ENCODE assay signal across 8 mouse cellular contexts in the genomic region with DNA sequence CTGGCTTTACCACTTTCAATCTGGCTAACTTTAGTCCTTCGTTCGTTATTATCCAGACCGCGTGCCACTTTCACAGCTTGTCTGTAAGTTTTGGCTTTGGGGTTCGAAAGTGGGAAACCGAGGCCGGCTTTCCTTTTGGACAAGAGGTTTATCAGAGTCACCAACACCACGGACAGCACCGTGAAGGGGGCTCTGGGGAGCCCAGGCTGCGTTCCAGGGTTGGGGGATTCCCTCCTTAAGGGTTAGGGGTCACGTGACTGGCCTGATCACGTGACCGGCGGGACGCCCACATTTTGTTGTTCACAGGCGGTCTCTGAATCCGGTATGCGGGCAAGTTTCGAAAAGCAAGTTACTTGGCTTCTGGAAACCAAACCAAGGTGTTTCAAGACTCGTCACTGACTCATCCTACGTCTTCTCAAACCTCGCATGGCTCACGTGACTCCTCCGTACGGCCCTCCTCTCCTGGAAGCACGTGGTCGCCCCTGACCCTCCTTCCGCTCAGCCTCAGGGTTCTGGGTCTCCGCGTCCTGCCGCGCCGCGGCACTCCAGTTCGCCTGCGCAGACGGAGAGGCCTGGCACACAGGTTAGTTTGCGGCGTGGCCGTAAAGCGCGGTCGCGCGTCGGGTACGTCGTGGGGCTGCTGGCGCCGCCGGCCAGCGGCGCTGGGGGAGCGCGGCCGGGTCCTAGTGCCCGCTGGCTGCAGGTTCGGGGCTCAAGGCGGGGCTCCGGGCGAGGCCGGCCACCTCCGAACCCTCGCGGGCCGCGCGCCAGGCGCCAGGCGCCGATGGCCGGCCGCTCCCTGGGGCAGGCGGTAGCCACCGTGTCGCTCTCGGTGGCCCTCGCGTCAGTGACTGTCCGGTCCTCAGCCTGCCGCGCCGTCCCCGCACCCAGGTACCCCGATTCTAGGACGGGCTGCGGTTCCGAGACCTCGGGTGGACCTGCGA. TPM values are rescaled to one million over a fixed set of nuclear protein-coding genes. Genes with fewer than 3 reads are reported as not detected.
DNase-seq lines count a peak whose midpoint lies in the region; ATAC-seq lines count a peak whose summit lies in the region.

Nudt9 (plus strand) TSS at position 51 of the 944 bp plus-strand sequence.

- peak within 1 kb of the TSS; percentile 89 for H3K27ac ChIP-seq in lung, embryonic 16.5 days (ENCODE audit: low read length)

- H3K9ac ChIP-seq in lung, embryonic 16.5 days (ENCODE audit: low read length) = peak within 1 kb of the TSS; percentile 94

- H3K9me3 ChIP-seq in lung, embryonic 16.5 days (ENCODE audit: control insufficient read depth, low read length) = no peaks in the 10 kb centered on the region

- peak; percentile 95 for DNase-seq in MEL-GATA-1-ER (ENCODE audit: extremely low read depth, low read depth)
- peak; percentile 94 for DNase-seq in cerebellum, adult 8-10 months
- peak; percentile 99 for DNase-seq in forelimb bud, embryonic 11.5 days (ENCODE audit: low read depth, low spot score)
- DNase-seq in layer of hippocampus, adult 9-10 months (ENCODE audit: low spot score) = peak; percentile 93
- peak; percentile 83 for DNase-seq in ovary, postnatal 10 days (ENCODE audit: low spot score)
- DNase-seq in thymus, postnatal 10 days (ENCODE audit: low spot score in 2 of 2) = peak; percentile 92 to 96

- H3K4me2 ChIP-seq in lung, embryonic 16.5 days (ENCODE audit: low read depth, low read length) = peak within 1 kb of the TSS; percentile 87

- peak within 1 kb of the TSS; percentile 86 for H3K4me3 ChIP-seq in lung, embryonic 16.5 days (ENCODE audit: low read length)

- H3K27me3 ChIP-seq in lung, embryonic 16.5 days (ENCODE audit: control insufficient read depth, insufficient read depth, low read depth, low read length) = no peaks in the 10 kb centered on the region

- ATAC-seq in hematopoietic stem cell, adult 5-6 weeks (replicated peaks in 1 of 2; ENCODE audit: insufficient read depth in 1 of 2, low FRiP score in 2 of 2, low TSS enrichment in 1 of 2, low read depth in 1 of 2, poor library complexity in 2 of 2, severe bottlenecking in 2 of 2) = peak; percentile 92 to 95
- peak; percentile 98 for ATAC-seq in lung, embryonic 16.5 days (ENCODE audit: low read depth)

- H3K36me3 ChIP-seq in lung, embryonic 16.5 days (ENCODE audit: control insufficient read depth, insufficient read depth, low read length) = peaks cover 10% of the 10 kb centered on the region

- peaks cover 12% of the 10 kb centered on the region for H3K4me1 ChIP-seq in lung, embryonic 16.5 days (replicated peaks; ENCODE audit: control insufficient read depth, insufficient read depth, low read length)

- WGBS in lung, embryonic 16.5 days = 4% methylated on average over 85 of the region's 90 CpGs

RNA-seq across cellular contexts. Expression of gene Nudt9, which starts in this region (rescaled TPM):
- total RNA-seq in hematopoietic stem cell, adult 5-6 weeks (2017) = 36.6 and 71.8 TPM in 2 replicates
- 58.6 and 60.8 TPM in 2 replicates for polyA plus RNA-seq in lung, embryonic 16.5 days (2015; fragmentation: Nextera tagmentation; extraction: Ambion mirVana)

Comparison
In these comparisons a context has a peak if more than half of its experiments do, and no peak if none do; other contexts are left out.
1. Peak in every context shown above with its lines: DNase-seq, ATAC-seq, H3K4me3 ChIP-seq and H3K27ac ChIP-seq.